Mouse (Mus musculus) megakaryocyte, embryonic 14.5 days (primary cell): ENCODE data around the gene Ebp. TPM values are rescaled to one million over a fixed set of nuclear protein-coding genes. Genes with fewer than 3 reads are reported as not detected.

Source experiments
- H3K27me3 ChIP-seq: replicated peaks from 2 replicates; pipeline ENCODE3; 2012; ENCODE audit warnings: inconsistent platforms
- H3K36me3 ChIP-seq: replicated peaks from 2 replicates; pipeline ENCODE3; 2012; ENCODE audit warnings: low read length, inconsistent platforms, mixed read lengths
- H3K4me1 ChIP-seq: 2 replicates; pipeline ENCODE4 v1.6.1; 2012; ENCODE audit warnings: inconsistent platforms
- H3K4me3 ChIP-seq: replicated peaks from 2 replicates; pipeline ENCODE3; 2012; ENCODE audit warnings: moderate library complexity, mild to moderate bottlenecking, inconsistent platforms
- H3K9me3 ChIP-seq: 2 replicates; pipeline ENCODE4 v1.6.1; 2012; ENCODE audit warnings: inconsistent platforms
- FLI1 ChIP-seq: IDR thresholded peaks from 2 replicates; pipeline ENCODE4 v1.6.1; 2012; ENCODE audit warnings: low read length, inconsistent platforms, mixed read lengths
- GATA1 ChIP-seq: IDR thresholded peaks from 3 replicates; pipeline ENCODE4 v1.6.1; 2012; ENCODE audit warnings: mixed read lengths, low read length, inconsistent platforms, borderline replicate concordance
- polyA plus RNA-seq: library from polyadenylated mRNA; stranded (reverse); fragments of >175 nt; gene quantifications from 2 replicates; pipeline ENCODE4 v1.2.3, GENCODE M21; 2012; ENCODE audit warnings: low replicate concordance; ENCODE audit not compliant: insufficient read depth

The Ebp gene
- polyA plus RNA-seq, 1 experiment: 3.7 TPM

- H3K36me3 ChIP-seq: no peaks in the 10 kb centered on the region
- TF ChIP-seq FLI1 (no peak), GATA1 (no peak)
- 0 out of 2 replicates have a peak, but pooled peaks cover 3% of the 10 kb centered on the region for H3K9me3 ChIP-seq
- H3K4me3 ChIP-seq: no peak overlapping the region
- peaks cover 11% of the 10 kb centered on the region for H3K27me3 ChIP-seq
- no peaks in the 10 kb centered on the region for H3K4me1 ChIP-seq
These were observed 24.1 kb upstream of the Ebp start for GRCm38 (mm10) chrX:8217383-8217782.

- TF ChIP-seq GATA1 (no peak), FLI1 (no peak)
- Histone ChIP-seq H3K9me3 (no peaks in the 10 kb centered on the region), H3K4me3 (no peak overlapping the region), H3K27me3 (peaks cover 1% of the 10 kb centered on the region), H3K4me1 (no peaks in the 10 kb centered on the region), H3K36me3 (no peaks in the 10 kb centered on the region)
These were observed 18.3 kb upstream of the Ebp start for GRCm38 (mm10) chrX:8211490-8212207.

GRCm38 (mm10) chrX:8209720-8210119, 16.4 kb upstream of the Ebp start:
- Histone ChIP-seq H3K4me1 (peaks cover 15% of the 10 kb centered on the region), H3K27me3 (peaks cover 16% of the 10 kb centered on the region), H3K36me3 (no peaks in the 10 kb centered on the region), H3K4me3 (no peak overlapping the region), H3K9me3 (no peaks in the 10 kb centered on the region)
- TF ChIP-seq GATA1 (no peak), FLI1 (no peak)

- peaks cover 15% of the 10 kb centered on the region for H3K4me1 ChIP-seq
- TF ChIP-seq FLI1 (no peak), GATA1 (no peak)
- peaks cover 33% of the 10 kb centered on the region for H3K27me3 ChIP-seq
- H3K9me3 ChIP-seq: 0 out of 2 replicates have a peak, but pooled peaks cover 3% of the 10 kb centered on the region
- H3K4me3 ChIP-seq: no peak overlapping the region
- H3K36me3 ChIP-seq: no peaks in the 10 kb centered on the region
These were observed 13.9 kb upstream of the Ebp start for GRCm38 (mm10) chrX:8207224-8207623.

- H3K4me1 ChIP-seq: peaks cover 15% of the 10 kb centered on the region
- TF ChIP-seq GATA1: no peak
- no peak for TF ChIP-seq FLI1
- H3K36me3 ChIP-seq: no peaks in the 10 kb centered on the region
- H3K4me3 ChIP-seq: peak overlapping the region; percentile 92
- H3K9me3 ChIP-seq: 0 out of 2 replicates have a peak, but pooled peaks cover 3% of the 10 kb centered on the region
- H3K27me3 ChIP-seq: peaks cover 33% of the 10 kb centered on the region
These were observed 13.4 kb upstream of the Ebp start for GRCm38 (mm10) chrX:8206694-8207197.

- Histone ChIP-seq H3K9me3 (0 out of 2 replicates have a peak, but pooled peaks cover 3% of the 10 kb centered on the region), H3K27me3 (peaks cover 33% of the 10 kb centered on the region), H3K4me3 (peak within 1 kb of the TSS; percentile 92), H3K36me3 (no peaks in the 10 kb centered on the region), H3K4me1 (peaks cover 15% of the 10 kb centered on the region)
- TF ChIP-seq FLI1 (no peak), GATA1 (no peak)
These were observed 12.8 kb upstream of the Ebp start, which contains the start of gene Porcn for GRCm38 (mm10) chrX:8206015-8206693. Gene Porcn, minus strand, starts transcription at chrX:8206525.

- H3K27me3 ChIP-seq: peaks cover 33% of the 10 kb centered on the region
- 0 out of 2 replicates have a peak, but pooled peaks cover 3% of the 10 kb centered on the region for H3K9me3 ChIP-seq
- H3K4me1 ChIP-seq: peaks cover 15% of the 10 kb centered on the region
- no peaks in the 10 kb centered on the region for H3K36me3 ChIP-seq
- H3K4me3 ChIP-seq: peak overlapping the region; percentile 92
- TF ChIP-seq GATA1: no peak
- no peak for TF ChIP-seq FLI1
These were observed 12.2 kb upstream of the Ebp start for GRCm38 (mm10) chrX:8205551-8205950.

- no peak overlapping the region for H3K4me3 ChIP-seq
- no peaks in the 10 kb centered on the region for H3K36me3 ChIP-seq
- 0 out of 2 replicates have a peak, but pooled peaks cover 3% of the 10 kb centered on the region for H3K9me3 ChIP-seq
- no peak for TF ChIP-seq FLI1
- peaks cover 33% of the 10 kb centered on the region for H3K27me3 ChIP-seq
- H3K4me1 ChIP-seq: peaks cover 15% of the 10 kb centered on the region
These were observed 11.8 kb upstream of the Ebp start for GRCm38 (mm10) chrX:8205088-8205487.

- H3K9me3 ChIP-seq: 0 out of 2 replicates have a peak, but pooled peaks cover 3% of the 10 kb centered on the region
- H3K4me3 ChIP-seq: no peak overlapping the region
- no peak for TF ChIP-seq GATA1
- no peak for TF ChIP-seq FLI1
- H3K4me1 ChIP-seq: peaks cover 15% of the 10 kb centered on the region
- H3K36me3 ChIP-seq: no peaks in the 10 kb centered on the region
- peaks cover 35% of the 10 kb centered on the region for H3K27me3 ChIP-seq
These were observed 10.8 kb upstream of the Ebp start for GRCm38 (mm10) chrX:8204076-8204475.

- no peaks in the 10 kb centered on the region for H3K36me3 ChIP-seq
- H3K9me3 ChIP-seq: 0 out of 2 replicates have a peak, but pooled peaks cover 3% of the 10 kb centered on the region
- TF ChIP-seq FLI1 (no peak), GATA1 (no peak)
- H3K27me3 ChIP-seq: peaks cover 37% of the 10 kb centered on the region
- H3K4me1 ChIP-seq: peaks cover 23% of the 10 kb centered on the region
- no peak overlapping the region for H3K4me3 ChIP-seq
These were observed 9.8 kb upstream of the Ebp start for GRCm38 (mm10) chrX:8203105-8203504.
